Mouse (Mus musculus): Measurements from ENCODE around the gene Fchsd2.

DNA sequence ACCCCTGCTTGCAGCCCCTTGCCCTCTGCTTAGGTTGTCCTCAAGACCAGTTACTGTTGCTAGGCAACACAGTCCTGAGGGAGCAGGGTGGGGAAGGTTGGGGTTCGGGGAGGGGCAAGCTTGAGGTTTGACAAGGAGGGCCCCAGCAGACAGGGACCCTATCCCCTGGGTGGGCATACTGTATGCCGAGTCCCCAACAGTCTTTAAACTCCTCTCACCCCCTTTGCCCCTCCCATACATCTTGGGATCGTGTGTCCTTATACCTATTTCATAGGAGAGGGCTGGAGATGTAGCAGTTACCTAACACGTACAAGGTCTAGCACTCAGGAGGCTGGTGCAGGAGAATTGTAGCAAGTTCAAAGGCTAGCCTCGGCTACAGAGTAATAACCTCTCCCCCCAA lies 44.4 kb upstream of the Fchsd2 start:
- TF ChIP-seq CTCF (IDR thresholded peaks at IDR 0.05; ENCODE audit: extremely low read depth, insufficient read depth, low read length) = no peak
- TF ChIP-seq POLR2A (IDR thresholded peaks at IDR 0.05; ENCODE audit: extremely low read depth, insufficient read depth, low read length) = no peak
